Mouse (Mus musculus) CH12.LX (cell line): ENCODE results near the gene Wsb2. TPM values are rescaled to one million over a fixed set of nuclear protein-coding genes. Genes with fewer than 3 reads are reported as not detected.

Experiments used
- DNase-seq: peaks from one replicate; pipeline ENCODE4 v3.0.0-alpha.2; 2013; ENCODE audit errors: extremely low read depth
- H3K27ac ChIP-seq: 2 replicates; pipeline ENCODE4 v1.5.1; 2012; ENCODE audit warnings: low read depth, mild to moderate bottlenecking, control low read depth, moderate library complexity; ENCODE audit not compliant: insufficient read depth
- H3K27me3 ChIP-seq: replicated peaks from 2 replicates; pipeline ENCODE3; 2012; ENCODE audit warnings: inconsistent platforms
- H3K36me3 ChIP-seq, 2 experiments: replicated peaks in 1 of 2; 2 replicates each; pipeline versions ENCODE3 to v1.6.1; 2012; ENCODE audit warnings: inconsistent platforms in 1 of 2, low read length in 1 of 2, mild to moderate bottlenecking in 1 of 2, mixed read lengths in 1 of 2, moderate library complexity in 1 of 2; ENCODE audit not compliant: control insufficient read depth in 1 of 2, insufficient read depth in 1 of 2
- H3K4me1 ChIP-seq, 2 experiments: 2 replicates each; pipeline ENCODE4 v1.6.1; 2012; ENCODE audit warnings: inconsistent platforms in 1 of 2, moderate library complexity in 1 of 2; ENCODE audit not compliant: insufficient read depth in 2 of 2, control insufficient read depth in 1 of 2
- H3K4me2 ChIP-seq: 2 replicates; pipeline ENCODE4 v1.6.1; 2012; ENCODE audit warnings: low read depth, mild to moderate bottlenecking, control low read depth; ENCODE audit not compliant: poor library complexity, insufficient read depth, severe bottlenecking
- H3K4me3 ChIP-seq, 3 experiments: fragments of 150-350 bp in 1 of 3; sonication (generic) in 1 of 3; replicated peaks in 1 of 3; 2 replicates each; pipeline versions ENCODE3 to v1.5.1; 2011 to 2012; ENCODE audit warnings: low read depth in 2 of 3, low read length in 2 of 3, mild to moderate bottlenecking in 2 of 3, moderate library complexity in 2 of 3, control low read depth in 1 of 3, improper control_type of control experiment in 1 of 3, inconsistent platforms in 1 of 3, mixed read lengths in 1 of 3; ENCODE audit not compliant: poor library complexity in 1 of 3
- H3K79me2 ChIP-seq: replicated peaks from 2 replicates; pipeline ENCODE4 v1.6.1; 2012; ENCODE audit warnings: mild to moderate bottlenecking, moderate library complexity; ENCODE audit not compliant: control insufficient read depth, poor library complexity, insufficient read depth, severe bottlenecking; ENCODE audit errors: extremely low read depth
- H3K9ac ChIP-seq: 2 replicates; pipeline ENCODE4 v1.6.1; 2012; ENCODE audit warnings: low read depth, mild to moderate bottlenecking, control low read depth, moderate library complexity; ENCODE audit not compliant: insufficient read depth
- H3K9me3 ChIP-seq: replicated peaks from 2 replicates; pipeline ENCODE3; 2012; ENCODE audit warnings: low read length, inconsistent platforms, mixed read lengths
- CHD2 ChIP-seq: IDR thresholded peaks from 2 replicates; pipeline ENCODE4 v1.6.1; 2011; ENCODE audit warnings: low read length, improper control_type of control experiment
- E2F4 ChIP-seq: IDR thresholded peaks from 2 replicates; pipeline ENCODE4 v1.6.1; 2011; ENCODE audit warnings: low read depth, low read length, improper control_type of control experiment; ENCODE audit not compliant: insufficient replicate concordance
- EP300 ChIP-seq: IDR thresholded peaks from 2 replicates; pipeline ENCODE4 v1.6.1; 2011; ENCODE audit warnings: low read length, improper control_type of control experiment
- ETS1 ChIP-seq: conservative IDR thresholded peaks from 2 replicates; pipeline ENCODE4 v1.6.1; 2012; ENCODE audit warnings: low read depth, mild to moderate bottlenecking, inconsistent platforms, low read length, improper control_type of control experiment, moderate library complexity
- JUN ChIP-seq: IDR thresholded peaks from 2 replicates; pipeline ENCODE4 v1.6.1; 2011; ENCODE audit warnings: low read depth, mild to moderate bottlenecking, low read length, improper control_type of control experiment, moderate library complexity; ENCODE audit not compliant: insufficient read depth
- KAT2A ChIP-seq: IDR thresholded peaks from 2 replicates; pipeline ENCODE4 v1.6.1; 2012; ENCODE audit warnings: low read length, improper control_type of control experiment, inconsistent platforms; ENCODE audit not compliant: insufficient replicate concordance
- MXI1 ChIP-seq: IDR thresholded peaks from 2 replicates; pipeline ENCODE4 v1.6.1; 2011; ENCODE audit warnings: mild to moderate bottlenecking, low read depth, low read length, improper control_type of control experiment
- NELFE ChIP-seq: IDR thresholded peaks from 2 replicates; pipeline ENCODE4 v1.6.1; 2011; ENCODE audit warnings: low read depth, low read length, improper control_type of control experiment
- NRF1 ChIP-seq: IDR thresholded peaks from 2 replicates; pipeline ENCODE4 v1.6.1; 2014; ENCODE audit warnings: low read depth, mild to moderate bottlenecking, inconsistent platforms, low read length, improper control_type of control experiment, moderate library complexity
- SIN3A ChIP-seq: IDR thresholded peaks from 2 replicates; pipeline ENCODE4 v1.6.1; 2012; ENCODE audit warnings: low read length, improper control_type of control experiment, inconsistent platforms
- SMC3 ChIP-seq: IDR thresholded peaks from 2 replicates; pipeline ENCODE4 v1.6.1; 2011; ENCODE audit warnings: low read depth, low read length, improper control_type of control experiment
- TBP ChIP-seq: conservative IDR thresholded peaks from 2 replicates; pipeline ENCODE4 v1.6.1; 2011; ENCODE audit warnings: low read depth, low read length, improper control_type of control experiment
- TCF12 ChIP-seq: IDR thresholded peaks from 2 replicates; pipeline ENCODE4 v1.6.1; 2014; ENCODE audit warnings: low read depth, mild to moderate bottlenecking, inconsistent platforms, low read length, improper control_type of control experiment
- UBTF ChIP-seq: IDR thresholded peaks from 2 replicates; pipeline ENCODE4 v1.6.1; 2012; ENCODE audit warnings: low read depth, mild to moderate bottlenecking, inconsistent platforms, low read length, improper control_type of control experiment, moderate library complexity
- ZKSCAN1 ChIP-seq: IDR thresholded peaks from 2 replicates; pipeline ENCODE4 v1.6.1; 2012; ENCODE audit warnings: low read depth, inconsistent platforms, low read length, improper control_type of control experiment, borderline replicate concordance
- ZMIZ1 ChIP-seq: IDR thresholded peaks from 2 replicates; pipeline ENCODE4 v1.6.1; 2012; ENCODE audit warnings: low read depth, mild to moderate bottlenecking, inconsistent platforms, low read length, improper control_type of control experiment
- dilution Hi-C: fragments of 300-500 bp; cut with MboI; formaldehyde crosslinking; loops from 2 replicates; pipeline ENCODE4 v1.14.3; 2020; ENCODE audit warnings: low sequenced_read_pairs; ENCODE audit not compliant: extremely low pct_unique_long_range_greater_than_20kb, extremely low pct_ligation_motif_present
- in situ Hi-C: fragments of 300-500 bp; cut with MboI; formaldehyde crosslinking; loops from 3 replicates; pipeline ENCODE4 v1.14.3; 2019; ENCODE audit warnings: low sequenced_read_pairs, low pct_ligation_motif_present, low pct_unique_long_range_greater_than_20kb, mixed read lengths
- polyA plus RNA-seq: library from polyadenylated mRNA; unstranded; fragments of >175 nt; gene quantifications from 2 replicates; pipeline ENCODE4 v1.2.1, GENCODE M21; 2012; ENCODE audit warnings: low read depth; ENCODE audit not compliant: insufficient read length
- total RNA-seq, 2 experiments: library from RNA; depleted of rRNA; stranded (reverse); fragments of 300-350 nt in 1 of 2; fragments of >200 nt in 1 of 2; gene quantifications; 2 replicates each; pipeline ENCODE4 v1.2.3; 2012 to 2014

Wsb2 gene
- total and polyA plus RNA-seq, 3 experiments = 36.1 to 44.2 (median 41.7) TPM

GRCm38 (mm10) chr5:117330457-117330856 lies 26.6 kb upstream of the Wsb2 start:
- TF ChIP-seq SIN3A = no peak
- no peak for TF ChIP-seq CHD2
- no peak for TF ChIP-seq NELFE
- TF ChIP-seq UBTF = no peak

DNA sequence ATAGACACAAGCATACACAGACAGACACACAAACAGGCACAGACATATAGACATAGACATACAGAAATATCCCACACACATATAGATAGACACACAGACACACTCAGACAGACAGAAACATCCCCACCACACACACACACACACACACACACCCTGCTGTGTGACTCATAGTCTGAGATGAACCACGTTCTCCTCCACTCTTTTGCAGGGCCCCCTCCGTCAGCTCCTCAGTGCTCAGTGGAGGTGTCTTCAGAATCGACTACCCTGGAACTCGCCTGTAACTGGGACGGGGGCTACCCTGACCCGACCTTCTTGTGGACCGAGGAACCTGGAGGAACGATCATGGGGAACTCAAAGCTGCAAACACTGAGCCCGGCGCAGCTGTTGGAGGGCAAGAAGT lies 19.1 kb upstream of the Wsb2 start:
- Histone ChIP-seq H3K4me1 (no peaks in the 10 kb centered on the region), H3K9me3 (peaks cover 2% of the 10 kb centered on the region), H3K36me3 (peaks cover 13 to 34% of the 10 kb centered on the region in 2 experiments), H3K4me2 (no peak overlapping the region), H3K4me3 (no peak overlapping the region), H3K27me3 (no peaks in the 10 kb centered on the region), H3K79me2 (no peaks in the 10 kb centered on the region), H3K9ac (no peak overlapping the region), H3K27ac (no peak overlapping the region)
- dilution Hi-C loops = no loop called here
- TF ChIP-seq MXI1 (no peak), ETS1 (no peak), UBTF (no peak), JUN (no peak), SMC3 (no peak), TCF12 (no peak), ZKSCAN1 (no peak), EP300 (no peak), E2F4 (no peak), ZMIZ1 (no peak), KAT2A (no peak)
- in situ Hi-C loops = no loop called here
- DNase-seq = no peak

More at GRCm38 (mm10) chr5:117330457-117330856, 26.6 kb upstream of the Wsb2 start:
- Histone ChIP-seq H3K4me2 (no peak overlapping the region), H3K27ac (no peak overlapping the region), H3K9me3 (no peaks in the 10 kb centered on the region), H3K4me3 (no peak overlapping the region), H3K4me1 (no peaks in the 10 kb centered on the region), H3K36me3 (peaks cover 7% of the 10 kb centered on the region in 2 experiments), H3K9ac (no peak overlapping the region), H3K79me2 (no peaks in the 10 kb centered on the region), H3K27me3 (no peaks in the 10 kb centered on the region)
- dilution Hi-C loops = no loop called here
- DNase-seq = no peak
- in situ Hi-C loops = no loop called here

DNA sequence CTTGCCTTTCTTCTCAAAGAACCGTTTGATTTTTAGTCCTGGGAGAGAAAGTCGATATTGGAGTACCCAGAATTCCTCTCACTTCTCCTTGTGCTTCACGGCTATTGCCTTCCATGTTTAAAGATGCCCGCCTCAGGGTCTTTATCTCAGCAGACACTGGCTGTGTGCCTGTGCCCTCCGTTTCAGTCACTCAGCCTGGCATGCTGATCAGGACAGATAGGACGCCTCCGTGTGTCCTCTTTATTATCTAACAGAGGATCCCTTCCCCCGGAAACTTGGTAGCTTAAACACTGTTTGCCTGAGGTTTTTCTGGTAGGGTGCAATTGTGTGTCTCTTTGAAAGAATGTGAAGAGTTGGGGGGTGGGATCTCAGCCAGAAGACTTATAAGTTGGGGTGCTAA lies 18.6 kb upstream of the Wsb2 start:
- Histone ChIP-seq H3K27me3 (no peaks in the 10 kb centered on the region), H3K79me2 (no peaks in the 10 kb centered on the region), H3K9me3 (peaks cover 2% of the 10 kb centered on the region), H3K4me2 (no peak overlapping the region), H3K9ac (no peak overlapping the region), H3K27ac (no peak overlapping the region), H3K4me3 (no peak overlapping the region), H3K36me3 (peaks cover 13 to 35% of the 10 kb centered on the region in 2 experiments), H3K4me1 (no peaks in the 10 kb centered on the region)
- dilution Hi-C loops = no loop called here
- in situ Hi-C loops = no loop called here
- no peak for TF ChIP-seq TBP
- no peak for TF ChIP-seq ZKSCAN1
- TF ChIP-seq SIN3A = no peak
- no peak for TF ChIP-seq NRF1
- no peak for DNase-seq
